ENCODE assay signal across 24 mouse cellular contexts in the genomic region with DNA sequence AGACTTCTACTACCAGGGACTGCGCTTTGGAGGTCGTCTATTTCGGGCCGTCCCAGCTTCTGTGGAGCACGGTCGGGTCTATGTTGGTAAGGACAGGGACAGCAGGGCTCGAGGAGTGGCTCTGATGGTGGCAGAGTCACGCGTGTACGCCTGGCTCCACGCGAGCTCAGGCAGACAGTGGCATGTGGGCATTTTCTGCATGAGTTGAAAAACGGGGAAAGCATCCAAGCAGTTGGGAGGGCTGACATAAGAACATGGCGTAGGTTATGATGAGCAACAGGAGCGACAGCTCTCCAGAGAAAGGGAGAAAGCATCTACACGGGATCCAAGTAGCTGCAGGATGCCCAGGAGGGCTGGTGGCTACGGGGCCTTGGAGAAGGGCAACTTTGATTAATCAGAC. TPM values are rescaled to one million over a fixed set of nuclear protein-coding genes. Genes with fewer than 3 reads are reported as not detected.
DNase-seq lines count a peak whose midpoint lies in the region; ATAC-seq and TF ChIP-seq lines count a peak whose summit lies in the region.
"Had no signal": no experiment of that assay in that cellular context is flagged by ENCODE, and none has a peak within 500 bp of the region (broad histone marks: within the 10 kb centered on the region; RNA-seq: fewer than 3 reads in every experiment).

No protein-coding gene starts in this region.

- WGBS in midbrain, postnatal 0 days: 90% methylated on average over 17 of the region's 17 CpGs
- 93% methylated on average over 17 of the region's 17 CpGs for WGBS in midbrain, embryonic 13.5 days

- no peaks in the 10 kb centered on the region for H3K4me1 ChIP-seq in midbrain, postnatal 0 days (ENCODE audit: insufficient read depth, low read length)
- H3K4me1 ChIP-seq in midbrain, embryonic 13.5 days (replicated peaks): peaks cover 8% of the 10 kb centered on the region; the same call in 1 of the 2 replicates

- H3K4me2 ChIP-seq in midbrain, postnatal 0 days (ENCODE audit: low read depth, low read length, poor library complexity, severe bottlenecking): no peak overlapping the region
- H3K4me2 ChIP-seq in midbrain, embryonic 13.5 days (replicated peaks): no peak overlapping the region
- H3K4me2 ChIP-seq: heart, embryonic 13.5 days; limb, embryonic 15.5 days had no signal

- no peak for TF ChIP-seq CTCF in layer of hippocampus, adult 2 months (conservative IDR thresholded peaks at IDR 0.05)
- no peak for TF ChIP-seq CTCF in midbrain, postnatal 0 days (IDR thresholded peaks at IDR 0.05)

- H3K4me3 ChIP-seq in layer of hippocampus, adult 2 months: no peak overlapping the region
- H3K4me3 ChIP-seq in midbrain, postnatal 0 days (ENCODE audit: low read depth, low read length): no peak overlapping the region
- H3K4me3 ChIP-seq in midbrain, embryonic 13.5 days (replicated peaks): no peak overlapping the region
- H3K4me3 ChIP-seq: heart, embryonic 13.5 days; limb, embryonic 15.5 days had no signal

- no peak for ATAC-seq in midbrain, postnatal 0 days (ENCODE audit: low FRiP score)
- no peak for ATAC-seq in midbrain, embryonic 13.5 days
- ATAC-seq: activated CD4-positive, CD25-positive, alpha-beta regulatory T cell, adult 4 months; hindbrain, embryonic 16.5 days; lung, postnatal 0 days; Patski had no signal

- H3K9ac ChIP-seq in midbrain, postnatal 0 days (replicated peaks; ENCODE audit: low read length, poor library complexity, severe bottlenecking): no peak overlapping the region
- H3K9ac ChIP-seq in midbrain, embryonic 13.5 days (replicated peaks): no peak overlapping the region
- H3K9ac ChIP-seq: heart, embryonic 13.5 days; limb, embryonic 15.5 days had no signal

- no peaks in the 10 kb centered on the region for H3K9me3 ChIP-seq in midbrain, postnatal 0 days (ENCODE audit: low read length)
- no peaks in the 10 kb centered on the region for H3K9me3 ChIP-seq in midbrain, embryonic 13.5 days
- H3K9me3 ChIP-seq: heart, embryonic 13.5 days; limb, embryonic 15.5 days had no signal

- peaks cover 64% of the 10 kb centered on the region for H3K36me3 ChIP-seq in midbrain, postnatal 0 days (ENCODE audit: insufficient read depth, low read length)
- H3K36me3 ChIP-seq in midbrain, embryonic 13.5 days: peaks cover 73% of the 10 kb centered on the region

- peak overlapping the region; percentile 85 for H3K27ac ChIP-seq in layer of hippocampus, adult 2 months
- H3K27ac ChIP-seq in midbrain, postnatal 0 days (ENCODE audit: low read depth, low read length): no peak overlapping the region
- no peak overlapping the region for H3K27ac ChIP-seq in midbrain, embryonic 13.5 days
- H3K27ac ChIP-seq: heart, embryonic 13.5 days; kidney, postnatal 0 days; limb, embryonic 15.5 days had no signal

- DNase-seq in layer of hippocampus, adult 2 months (ENCODE audit: low spot score in 2 of 2): peak in 1 of 2 experiments; percentile 59
- no peak for DNase-seq in layer of hippocampus, postnatal 36 days
- DNase-seq in midbrain, postnatal 0 days (ENCODE audit: low spot score): peak; percentile 32
- peak; percentile 92 for DNase-seq in cerebellum, adult 9-11 months
- no peak for DNase-seq in gastrocnemius, adult 8-10 months (ENCODE audit: low spot score in 2 of 2)
- no peak for DNase-seq in urinary bladder, postnatal 36 days (ENCODE audit: low spot score in 2 of 2)
- DNase-seq: adrenal gland, postnatal 14 days; embryo, embryonic 11 days; heart, postnatal 36 days; kidney, adult 11 months; retina, postnatal 1 day; thymus, postnatal 36 days had no signal

- H3K27me3 ChIP-seq in midbrain, postnatal 0 days (ENCODE audit: insufficient read depth, low read length): no peaks in the 10 kb centered on the region
- no peaks in the 10 kb centered on the region for H3K27me3 ChIP-seq in midbrain, embryonic 13.5 days
- H3K27me3 ChIP-seq: heart, embryonic 13.5 days; limb, embryonic 15.5 days; Patski had no signal

RNA-seq across cellular contexts. Expression of a gene that starts 1.9 kb away (rescaled TPM):
- total RNA-seq in layer of hippocampus, adult 2 months (2021): 1 to 10 TPM; 7.0 to 8.8 TPM
- total RNA-seq in layer of hippocampus, postnatal 36 days (2021): 1 to 10 TPM; 8.3 to 8.6 TPM
- 7.1 and 12.8 TPM in 2 replicates for total RNA-seq in midbrain, postnatal 0 days (2014; rRNA removed)
- 8.6 and 11.3 TPM in 2 replicates for polyA plus RNA-seq in midbrain, postnatal 0 days (2015; fragmentation: Nextera tagmentation; extraction: Ambion mirVana)
- 8.6 and 9.2 TPM in 2 replicates for polyA plus RNA-seq in midbrain, embryonic 13.5 days (2015; fragmentation: Nextera tagmentation; extraction: Ambion mirVana)
- 1 to 10 TPM; 1.5 to 4.2 (median 1.9) TPM for total RNA-seq in gastrocnemius, adult 8-10 months (2022)

RNA-seq across cellular contexts. Expression of a gene that starts 16.9 kb away (rescaled TPM):
- total RNA-seq in layer of hippocampus, adult 2 months (2021): 1 to 10 TPM; 1.4 to 3.3 TPM
- total RNA-seq in layer of hippocampus, postnatal 36 days (2021): 1 to 10 TPM; 2.4 to 2.9 TPM
- not detected in 2 replicates for total RNA-seq in midbrain, postnatal 0 days (2014; rRNA removed)
- polyA plus RNA-seq in midbrain, postnatal 0 days (2015; fragmentation: Nextera tagmentation; extraction: Ambion mirVana): not detected in 2 replicates
- polyA plus RNA-seq in midbrain, embryonic 13.5 days (2015; fragmentation: Nextera tagmentation; extraction: Ambion mirVana): not detected in 2 replicates
- 1 to 10 TPM; 1.6 to 2.3 (median 2.1) TPM for total RNA-seq in gastrocnemius, adult 8-10 months (2022)
- polyA plus RNA-seq: activated CD4-positive, CD25-positive, alpha-beta regulatory T cell, adult 4 months; forebrain, embryonic 11.5 days; frontal cortex, adult 2 months; gonadal fat pad, adult 2 months; heart, embryonic 13.5 days; hindbrain, embryonic 16.5 days; kidney, postnatal 0 days; limb, embryonic 15.5 days; lung, postnatal 0 days had no signal

RNA-seq across cellular contexts. Expression of a gene that starts 21.8 kb away (rescaled TPM):
- total RNA-seq in layer of hippocampus, adult 2 months (2021): 10 to 100 TPM; 60.2 to 64.6 TPM
- total RNA-seq in layer of hippocampus, postnatal 36 days (2021): 10 to 100 TPM; 64.3 to 64.7 TPM
- total RNA-seq in midbrain, postnatal 0 days (2014; rRNA removed): 6.7 and 7.1 TPM in 2 replicates
- 20.0 and 20.7 TPM in 2 replicates for polyA plus RNA-seq in midbrain, postnatal 0 days (2015; fragmentation: Nextera tagmentation; extraction: Ambion mirVana)
- polyA plus RNA-seq in midbrain, embryonic 13.5 days (2015; fragmentation: Nextera tagmentation; extraction: Ambion mirVana): 15.6 and 24.1 TPM in 2 replicates
- total RNA-seq in gastrocnemius, adult 8-10 months (2022): 10 to 100 TPM; 44.5 to 64.1 (median 50.8) TPM

RNA-seq across cellular contexts. Expression of a gene that starts 22.0 kb away (rescaled TPM):
- total RNA-seq in layer of hippocampus, adult 2 months (2021): 100 to 1,000 TPM; 336 to 351 TPM
- 100 to 1,000 TPM; 342 to 346 TPM for total RNA-seq in layer of hippocampus, postnatal 36 days (2021)
- 83.6 and 88.9 TPM in 2 replicates for total RNA-seq in midbrain, postnatal 0 days (2014; rRNA removed)
- polyA plus RNA-seq in midbrain, postnatal 0 days (2015; fragmentation: Nextera tagmentation; extraction: Ambion mirVana): 83.9 and 87.1 TPM in 2 replicates
- 33.3 and 34.2 TPM in 2 replicates for polyA plus RNA-seq in midbrain, embryonic 13.5 days (2015; fragmentation: Nextera tagmentation; extraction: Ambion mirVana)
- total RNA-seq in gastrocnemius, adult 8-10 months (2022): 1 to 10 TPM in 1 of 4 experiments, under 1 TPM in 3; 0.53 to 1.0 (median 0.75) TPM
- total RNA-seq: neutrophil, adult 5-6 weeks had no signal

RNA-seq across cellular contexts. Expression of a gene that starts 25.8 kb away (rescaled TPM):
- 10 to 100 TPM; 44.5 to 49.4 TPM for total RNA-seq in layer of hippocampus, adult 2 months (2021)
- 10 to 100 TPM; 46.2 to 46.9 TPM for total RNA-seq in layer of hippocampus, postnatal 36 days (2021)
- total RNA-seq in midbrain, postnatal 0 days (2014; rRNA removed): 18.0 and 19.8 TPM in 2 replicates
- 12.7 and 16.4 TPM in 2 replicates for polyA plus RNA-seq in midbrain, postnatal 0 days (2015; fragmentation: Nextera tagmentation; extraction: Ambion mirVana)
- 19.7 and 22.7 TPM in 2 replicates for polyA plus RNA-seq in midbrain, embryonic 13.5 days (2015; fragmentation: Nextera tagmentation; extraction: Ambion mirVana)
- total RNA-seq in gastrocnemius, adult 8-10 months (2022): 10 to 100 TPM; 16.4 to 22.8 (median 18.6) TPM

Comparison
In these comparisons a context has a peak if more than half of its experiments do, and no peak if none do; other contexts are left out.
1. DNase-seq: peak in midbrain, postnatal 0 days (single experiment) and cerebellum, adult 9-11 months (single experiment); none in layer of hippocampus, postnatal 36 days (0 of 2), gastrocnemius, adult 8-10 months (0 of 2) and urinary bladder, postnatal 36 days (0 of 2).